Mouse (Mus musculus) erythroid progenitor cell, adult 5-6 weeks (primary cell): ENCODE measurements around the gene Tnik. TPM values are rescaled to one million over a fixed set of nuclear protein-coding genes. Genes with fewer than 3 reads are reported as not detected.

Experiments
- ATAC-seq: replicated peaks from 2 replicates; pipeline ENCODE4 v1.8.0; 2016; ENCODE audit warnings: moderate number of reproducible peaks, mild to moderate bottlenecking, moderate TSS enrichment, inconsistent platforms; ENCODE audit not compliant: poor library complexity, low FRiP score, severe bottlenecking
- total RNA-seq, 2 experiments: library from RNA; stranded (forward) in 1 of 2; stranded (reverse) in 1 of 2; fragments of 150-400 nt in 1 of 2; fragments of 186-747, 209-891 nt in 1 of 2; gene quantifications; 2 replicates each; pipeline versions ENCODE4 v1.2.3 to v1.2.4; 2015 to 2017; ENCODE audit warnings: low replicate concordance in 2 of 2

The Tnik gene
- total RNA-seq (2015; ENCODE audit: low replicate concordance) (2.5 and 3.6 TPM in 2 replicates), total RNA-seq (2017; ENCODE audit: low replicate concordance) (1.3 and 7.1 TPM in 2 replicates)

DNA sequence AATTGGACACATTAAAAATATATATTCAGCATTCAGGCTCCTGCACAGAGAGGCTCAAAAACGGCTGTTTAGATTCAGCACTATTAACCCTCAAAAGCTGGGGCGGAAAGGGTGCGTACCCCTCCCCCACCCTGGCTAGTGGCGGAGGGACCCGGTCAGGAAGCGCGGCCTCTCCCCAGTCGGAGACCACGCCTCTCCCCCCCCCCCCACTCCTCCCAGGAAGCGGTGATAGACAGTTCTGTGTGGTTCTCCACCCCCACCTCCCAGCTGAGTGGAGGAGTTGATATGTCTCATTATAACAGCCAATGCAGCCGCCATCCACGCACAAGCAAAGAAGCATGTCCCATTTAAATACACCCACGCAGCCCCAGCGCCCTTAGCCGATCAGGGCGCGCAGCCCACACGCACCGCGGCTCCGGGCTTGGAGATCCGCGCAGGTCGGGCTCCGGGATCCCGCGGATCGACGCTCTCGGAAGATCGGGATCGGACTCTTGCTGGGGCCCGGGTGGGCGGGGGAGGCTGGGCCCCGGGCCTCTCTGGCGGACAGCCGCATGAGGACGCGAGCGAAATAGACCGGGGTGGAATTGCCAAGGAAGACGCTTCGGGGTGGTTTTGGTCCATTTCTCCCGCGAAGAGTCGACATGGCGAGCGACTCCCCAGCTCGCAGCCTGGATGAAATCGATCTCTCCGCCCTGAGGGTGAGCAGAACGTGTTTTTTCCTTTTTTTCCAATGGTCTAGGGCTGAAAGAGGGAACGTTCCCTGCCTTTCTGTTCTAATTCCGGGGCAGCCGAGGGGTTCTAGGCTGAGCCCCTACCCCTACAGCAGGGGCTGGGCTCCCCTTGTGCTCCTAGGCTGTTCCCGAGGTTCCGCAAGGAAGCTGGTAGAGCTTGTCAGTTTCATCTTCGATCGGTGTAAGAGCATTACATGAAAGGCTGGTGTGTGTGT, at the start of gene Tnik:
Gene Tnik (plus strand): TSS at position 213 of the 946 bp plus-strand sequence.
- no peak for ATAC-seq

DNA sequence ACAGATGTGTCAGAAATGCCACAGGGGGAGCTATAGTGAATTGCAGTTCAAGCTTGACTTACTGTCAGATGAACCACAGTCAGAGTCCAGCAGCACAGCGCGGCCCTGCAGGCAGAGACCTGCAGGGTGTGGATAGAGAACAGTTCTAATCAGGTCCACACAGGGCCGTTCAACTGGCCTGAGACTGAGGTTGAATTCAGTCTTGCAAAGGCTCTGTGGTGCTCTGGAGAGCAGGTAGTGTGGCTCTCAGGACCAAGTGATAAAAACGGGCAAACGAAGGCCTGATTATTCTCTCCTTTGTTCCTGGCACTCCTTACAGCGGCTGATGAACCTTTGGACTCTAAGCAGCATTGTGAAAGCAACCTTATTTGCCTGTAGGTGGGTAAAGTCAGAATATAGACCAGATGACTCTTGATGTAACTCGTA, 48.1 kb upstream of the Tnik start:
- ATAC-seq, result no peak

DNA sequence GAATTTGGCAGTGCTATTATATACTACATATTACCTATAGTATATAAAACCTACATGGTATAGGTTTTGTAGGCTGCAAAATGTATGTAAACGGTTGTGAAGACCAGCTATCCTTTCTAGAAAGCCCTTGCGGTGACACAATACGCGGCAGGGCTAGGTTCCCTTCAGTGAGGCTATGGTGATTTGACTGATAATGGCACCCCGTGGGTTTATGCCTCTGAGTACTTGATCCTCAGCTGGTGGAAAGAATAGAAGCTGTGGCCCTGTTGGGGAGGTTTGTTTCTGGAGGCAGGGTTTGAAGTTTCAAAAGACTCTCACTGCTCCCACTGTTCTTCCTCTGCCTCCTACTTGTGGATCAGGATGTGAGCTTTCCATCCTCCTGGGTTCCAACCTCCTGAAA, 46.0 kb upstream of the Tnik start:
- no peak for ATAC-seq

DNA sequence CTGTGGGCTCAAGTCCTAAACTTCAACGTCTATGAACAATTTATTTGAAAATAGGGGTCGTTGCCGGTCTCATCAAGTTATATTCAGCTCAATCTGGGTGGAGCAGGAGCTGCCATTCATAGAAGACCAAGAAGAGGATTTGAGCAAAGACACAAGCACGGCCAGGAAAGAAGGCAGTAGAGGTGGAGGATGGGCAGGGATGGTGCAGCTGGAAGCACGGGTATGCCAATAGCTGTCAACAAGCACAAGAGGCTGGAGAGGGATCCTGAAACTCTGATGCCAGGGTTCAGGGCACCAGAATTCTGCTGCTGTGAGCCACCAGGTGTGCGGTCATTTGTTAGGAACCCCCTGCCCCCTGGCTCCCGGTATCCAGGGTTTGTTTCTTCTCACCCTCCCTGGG, 43.5 kb upstream of the Tnik start:
- no peak for ATAC-seq

DNA sequence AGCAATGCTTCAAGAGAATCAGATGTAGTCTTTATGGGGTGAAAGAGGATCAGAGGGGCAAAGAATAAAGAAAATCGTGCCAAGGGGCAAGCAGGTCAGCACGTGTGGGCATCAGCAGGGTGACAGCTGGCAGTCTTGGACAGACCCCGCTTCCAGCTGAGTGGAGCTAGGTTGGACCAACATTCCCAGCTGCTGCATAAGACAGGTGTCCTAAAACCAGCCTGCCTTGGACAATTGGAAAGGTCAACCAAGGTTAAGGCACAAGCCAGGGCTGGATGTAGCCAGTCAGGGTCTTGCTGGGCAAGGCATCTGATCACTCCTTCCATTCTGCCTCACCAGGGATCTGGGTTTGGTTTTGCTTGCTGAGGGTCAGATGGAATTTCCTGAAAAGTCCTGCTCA, 43.0 kb upstream of the Tnik start:
- ATAC-seq, result no peak

DNA sequence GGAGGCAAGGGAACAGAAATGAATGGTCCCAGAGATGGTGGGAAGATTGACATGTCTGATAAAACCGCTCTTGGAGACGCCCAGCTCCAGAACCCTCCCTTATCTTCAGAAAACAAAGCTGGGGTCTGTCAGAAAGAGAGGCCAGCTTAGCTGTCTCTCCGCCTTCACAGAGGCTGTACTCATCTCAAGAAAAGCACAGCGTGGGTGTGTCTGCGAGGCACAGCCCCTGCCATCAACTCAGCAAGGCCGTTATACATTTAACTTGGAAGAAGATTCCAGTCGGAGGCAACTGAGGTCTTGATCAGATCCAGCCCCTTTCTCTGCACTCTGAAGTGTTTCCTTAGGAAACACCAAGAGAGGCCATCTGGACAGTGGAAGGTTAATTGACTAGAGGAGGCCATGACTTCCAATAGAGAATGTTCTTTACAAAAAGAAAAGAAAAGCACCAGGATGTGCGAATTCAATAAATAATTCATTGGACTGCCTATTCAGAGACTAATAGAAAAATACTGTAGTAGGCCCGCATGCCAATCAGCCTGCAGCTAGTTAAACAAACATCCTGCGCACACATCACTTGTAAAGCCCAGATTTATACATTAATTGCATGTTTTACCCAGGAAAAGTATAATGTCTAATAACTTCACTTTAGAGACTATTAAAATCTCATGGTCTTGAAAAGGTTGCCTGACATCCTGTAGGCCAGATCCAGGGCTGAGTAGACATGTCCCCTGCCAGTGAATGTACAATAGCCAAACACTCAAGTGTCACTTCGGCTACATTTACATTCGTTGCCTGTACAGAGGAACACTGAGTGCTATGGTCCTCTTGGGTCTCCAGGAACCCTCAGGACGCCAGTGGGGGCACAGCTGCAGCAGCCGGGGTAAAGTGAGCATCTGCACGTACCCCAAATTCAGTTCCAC, 38.3 kb upstream of the Tnik start:
- no peak for ATAC-seq

DNA sequence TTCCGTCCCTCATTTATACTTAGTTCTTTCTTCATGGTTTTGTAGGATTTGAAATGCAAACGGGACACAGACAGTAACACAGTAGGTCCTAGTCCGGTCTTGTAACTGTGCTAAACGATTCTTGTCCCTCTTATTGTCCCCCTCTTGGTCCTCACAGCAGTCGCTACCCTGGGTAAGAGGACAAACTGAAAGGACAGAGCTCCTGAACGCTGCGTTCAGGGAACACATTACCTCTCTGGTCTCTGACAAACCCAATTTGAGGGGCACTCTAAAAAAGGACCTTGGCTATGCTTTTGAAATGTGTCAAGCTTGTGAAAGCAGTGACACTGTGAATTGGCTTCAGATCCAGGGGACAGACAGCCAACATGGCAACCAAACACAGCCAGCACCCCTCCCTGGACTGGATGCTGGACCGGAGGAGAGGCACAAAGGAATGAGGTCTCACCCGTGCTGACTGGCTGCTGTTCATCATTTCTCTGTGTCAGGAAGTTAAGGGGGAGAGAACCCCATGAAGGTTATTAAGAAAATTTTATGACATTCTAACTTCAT, 37.6 kb upstream of the Tnik start:
- ATAC-seq, result no peak

DNA sequence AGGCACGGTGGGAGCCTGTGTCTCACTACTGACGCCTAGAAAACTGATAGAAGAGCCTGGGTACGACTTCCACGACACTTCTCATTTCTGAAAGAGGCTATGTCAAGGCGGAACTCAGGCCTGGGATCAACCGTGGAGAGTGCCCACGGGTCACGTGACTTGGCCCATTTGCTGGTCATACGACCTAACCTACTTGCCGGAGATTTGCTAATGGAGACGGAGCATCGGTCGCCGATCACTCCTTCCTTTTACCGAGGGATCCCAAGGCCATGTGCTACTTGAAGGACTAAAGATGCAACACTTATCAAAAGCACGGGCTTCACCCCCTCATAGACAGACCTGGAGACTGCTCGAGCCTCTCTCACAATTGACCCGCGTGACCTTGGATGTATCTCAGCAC, 36.8 kb upstream of the Tnik start:
- no peak for ATAC-seq

DNA sequence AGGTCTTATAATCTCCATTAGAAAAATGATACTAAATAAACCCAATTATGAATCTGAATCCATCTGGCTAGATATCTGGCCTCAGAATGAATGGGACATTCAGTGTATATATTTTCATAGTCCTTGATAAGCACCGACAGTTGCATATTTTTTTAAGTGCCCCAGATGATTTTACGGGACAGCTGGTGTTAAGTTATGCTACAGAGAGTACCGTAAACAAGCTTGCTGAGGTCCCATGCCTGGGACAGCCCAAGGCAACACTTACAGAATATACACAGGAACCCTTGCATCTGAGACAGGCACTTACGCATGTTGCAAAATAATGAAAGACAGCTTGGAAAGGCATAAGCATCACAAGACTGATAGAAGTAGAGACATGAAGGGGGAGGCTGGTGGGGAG, 34.1 kb upstream of the Tnik start:
- ATAC-seq, result no peak

DNA sequence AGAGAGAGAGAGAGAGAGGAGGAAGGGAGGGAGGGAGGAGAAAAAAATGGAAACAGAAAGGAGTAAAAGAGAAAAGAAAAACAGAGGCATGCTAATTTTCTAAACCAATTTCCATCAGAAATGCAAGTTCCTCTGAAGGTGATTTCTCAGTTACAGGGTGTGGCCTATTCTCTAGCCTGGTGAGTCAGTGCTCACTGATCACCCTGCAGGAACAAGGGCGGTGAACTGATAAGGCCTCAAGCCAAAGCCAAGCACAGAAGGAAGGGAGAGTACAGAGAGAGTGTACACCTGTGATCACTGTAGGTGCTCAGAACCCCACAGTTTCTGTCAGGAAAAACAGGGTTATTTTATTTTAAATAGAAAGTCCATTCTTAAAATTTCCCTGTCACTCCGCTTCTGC, 33.5 kb upstream of the Tnik start:
- ATAC-seq, result no peak

DNA sequence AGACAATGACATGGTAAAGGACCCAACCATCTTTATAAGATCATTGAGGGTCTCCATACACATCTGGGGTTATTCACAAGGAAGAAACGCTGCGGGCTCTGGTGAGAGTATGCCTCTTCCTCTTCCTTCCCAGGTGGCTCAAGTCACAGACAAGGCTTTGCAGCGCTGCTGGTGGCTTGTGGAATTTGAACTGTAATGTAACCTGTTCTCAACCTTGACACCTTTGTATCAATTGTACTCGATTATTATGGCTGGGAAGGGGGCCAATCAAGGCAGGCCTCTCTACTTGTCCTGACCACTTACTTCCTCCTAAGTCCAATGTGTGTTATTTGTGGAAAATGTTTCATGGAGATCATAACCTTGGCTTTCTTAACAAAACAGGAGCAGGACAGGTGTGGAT, 30.1 kb upstream of the Tnik start:
- ATAC-seq, result no peak

DNA sequence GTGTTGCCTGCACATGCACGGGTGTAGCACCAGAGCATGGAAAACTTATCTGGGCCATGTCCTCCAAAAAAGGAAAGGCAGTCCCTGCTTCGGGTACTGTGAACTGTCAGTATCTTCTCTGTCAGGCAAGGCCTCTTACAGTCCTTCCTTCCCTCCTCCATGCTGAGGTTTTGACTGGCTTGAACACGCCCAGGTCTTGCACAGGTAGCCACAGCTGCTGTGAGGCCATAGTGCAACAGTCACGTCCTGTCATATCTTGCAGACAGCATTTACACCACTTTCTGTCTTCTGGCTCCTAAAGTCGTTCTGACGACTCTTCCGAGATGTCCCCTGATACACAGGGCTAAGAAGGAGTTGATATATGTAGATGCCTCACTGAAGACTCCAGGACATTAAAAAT, 28.8 kb upstream of the Tnik start:
- no peak for ATAC-seq

DNA sequence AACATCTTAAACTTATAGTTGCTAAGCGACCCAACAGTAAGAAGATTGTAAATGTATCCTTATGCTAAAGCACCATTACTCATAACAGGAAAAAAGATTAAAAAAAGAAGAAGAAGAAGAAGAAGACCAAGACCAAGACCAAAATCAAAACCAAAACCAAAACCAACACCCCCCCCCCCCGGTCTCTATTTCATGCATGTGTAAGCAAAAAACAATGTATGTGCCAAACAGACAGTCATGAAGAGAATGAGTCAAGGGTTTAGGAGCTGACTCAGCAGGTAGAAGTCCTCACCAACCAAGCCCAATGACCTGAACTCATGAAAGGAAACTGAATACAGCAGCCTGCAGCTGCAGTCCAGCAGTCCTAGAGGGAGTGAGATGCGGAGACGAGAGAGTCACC, 26.3 kb upstream of the Tnik start:
- ATAC-seq, result no peak

DNA sequence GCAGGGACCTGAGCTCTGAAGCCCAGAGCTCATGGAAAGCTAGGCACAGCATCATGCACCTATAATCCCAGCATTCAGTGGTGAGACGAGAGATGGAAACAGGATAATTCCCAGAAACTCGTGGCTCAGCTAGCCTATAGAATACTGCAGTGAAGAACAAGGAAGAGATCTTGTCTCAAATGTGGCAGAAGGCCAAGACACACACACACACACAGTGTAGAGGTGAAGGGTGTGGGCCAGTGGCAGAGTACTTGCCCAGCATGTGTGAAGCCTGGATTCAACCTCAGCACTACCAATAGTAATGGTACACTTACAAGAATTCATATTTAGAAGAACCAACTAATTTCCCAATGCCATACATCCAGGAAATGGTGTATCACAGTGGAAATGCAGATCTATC, 24.9 kb upstream of the Tnik start:
- no peak for ATAC-seq

DNA sequence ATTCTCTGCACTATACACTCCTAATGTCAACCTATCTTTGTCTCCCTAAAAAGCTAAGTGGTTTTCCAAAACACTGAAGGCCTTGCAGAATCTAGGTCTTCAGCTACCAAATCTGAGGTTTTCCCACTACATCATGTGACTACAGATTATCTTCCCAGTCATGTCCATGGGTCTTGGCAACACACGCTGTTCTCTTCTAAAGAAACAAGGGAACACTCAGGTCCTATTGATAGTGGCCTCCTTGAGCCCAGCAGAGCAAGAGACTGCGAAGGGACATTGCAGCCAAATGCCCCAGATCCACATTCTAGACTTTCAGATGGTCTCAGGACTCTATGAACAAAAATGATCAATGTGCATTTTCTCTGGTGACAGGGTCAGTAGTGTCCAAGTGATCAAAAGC, 20.5 kb upstream of the Tnik start:
- ATAC-seq, result no peak

DNA sequence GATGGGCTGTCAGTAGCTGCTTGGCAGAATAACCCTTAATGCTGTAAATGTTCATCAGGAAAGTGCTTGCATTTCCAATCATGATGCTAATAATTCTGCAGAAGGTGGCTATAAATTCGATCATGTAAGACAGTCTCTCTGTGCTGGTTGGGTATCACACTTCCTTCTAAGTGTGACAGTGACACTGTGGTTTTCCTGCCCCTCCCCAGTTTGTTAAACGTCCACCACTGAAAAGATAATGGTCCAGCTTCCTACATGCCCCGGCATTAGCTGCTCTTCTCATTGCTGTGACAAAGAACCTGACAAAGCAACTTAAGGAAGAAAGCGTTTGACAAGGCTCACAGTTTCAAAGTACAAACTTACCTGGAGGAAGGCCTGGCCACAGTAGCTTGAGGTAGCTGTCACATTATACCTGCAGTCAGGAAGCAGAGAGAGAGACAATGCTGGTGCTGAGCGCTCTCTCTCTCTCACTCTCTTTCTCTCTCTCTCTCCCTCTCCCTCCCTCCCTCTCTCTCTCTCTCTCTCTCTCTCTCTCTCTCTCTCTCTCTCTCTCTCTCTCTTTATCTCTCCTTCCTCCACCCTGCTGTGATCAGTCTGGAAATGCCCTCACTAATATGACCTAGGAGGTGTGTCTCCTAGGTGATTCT, 18.6 kb upstream of the Tnik start:
- ATAC-seq, result no peak

DNA sequence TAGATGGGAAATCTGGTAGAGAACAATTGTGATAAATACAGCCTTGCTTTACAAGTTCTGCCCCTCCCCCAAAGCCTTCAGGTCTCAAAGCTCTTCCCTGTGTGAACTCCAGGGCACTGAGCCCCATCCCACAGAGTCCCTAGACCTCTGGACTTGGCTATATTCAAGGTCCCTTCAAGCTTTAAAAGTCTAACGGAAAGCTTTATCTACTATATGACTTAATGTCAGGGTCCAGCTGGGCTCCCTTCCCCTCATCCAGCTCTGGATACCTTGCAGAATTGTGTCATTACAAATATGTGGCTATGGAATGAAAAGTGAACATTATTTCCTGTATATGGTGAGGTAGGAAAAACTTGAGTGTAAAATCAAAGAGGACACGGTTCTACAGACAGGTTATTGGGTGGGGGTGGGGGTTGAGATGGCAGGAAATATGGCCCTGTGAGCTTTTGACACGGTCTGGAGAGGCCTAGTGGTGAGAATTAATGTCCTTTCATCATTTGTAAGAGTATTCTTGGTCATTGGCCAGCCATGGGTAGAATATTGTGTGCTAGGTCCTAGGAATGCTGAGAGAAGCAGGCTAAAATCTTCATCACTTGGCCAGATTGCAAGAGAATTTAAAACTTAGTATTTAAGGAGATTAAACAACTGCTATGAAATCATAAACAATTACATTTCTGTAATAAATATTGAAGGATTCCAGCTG, 14.6 kb upstream of the Tnik start:
- ATAC-seq, result no peak

DNA sequence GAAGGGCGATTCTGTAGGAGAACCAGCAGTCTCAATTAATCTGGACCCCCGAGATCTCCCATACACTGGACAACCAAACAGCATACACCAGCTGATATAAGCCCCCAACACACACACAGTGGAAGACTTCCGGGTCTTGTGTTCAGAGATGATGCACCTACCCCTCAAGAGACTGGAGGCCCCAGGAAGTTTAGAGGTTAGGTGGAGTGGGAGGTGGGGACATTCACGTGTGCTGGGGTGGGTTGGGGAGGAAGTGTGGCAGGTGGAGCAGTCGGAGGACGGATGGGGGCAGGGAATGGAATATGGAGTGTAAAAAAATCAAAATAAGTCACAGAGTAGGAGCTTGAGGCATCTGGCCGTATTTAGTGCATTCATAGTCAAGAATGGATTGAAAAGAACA, 7.3 kb upstream of the Tnik start:
- ATAC-seq, result no peak

DNA sequence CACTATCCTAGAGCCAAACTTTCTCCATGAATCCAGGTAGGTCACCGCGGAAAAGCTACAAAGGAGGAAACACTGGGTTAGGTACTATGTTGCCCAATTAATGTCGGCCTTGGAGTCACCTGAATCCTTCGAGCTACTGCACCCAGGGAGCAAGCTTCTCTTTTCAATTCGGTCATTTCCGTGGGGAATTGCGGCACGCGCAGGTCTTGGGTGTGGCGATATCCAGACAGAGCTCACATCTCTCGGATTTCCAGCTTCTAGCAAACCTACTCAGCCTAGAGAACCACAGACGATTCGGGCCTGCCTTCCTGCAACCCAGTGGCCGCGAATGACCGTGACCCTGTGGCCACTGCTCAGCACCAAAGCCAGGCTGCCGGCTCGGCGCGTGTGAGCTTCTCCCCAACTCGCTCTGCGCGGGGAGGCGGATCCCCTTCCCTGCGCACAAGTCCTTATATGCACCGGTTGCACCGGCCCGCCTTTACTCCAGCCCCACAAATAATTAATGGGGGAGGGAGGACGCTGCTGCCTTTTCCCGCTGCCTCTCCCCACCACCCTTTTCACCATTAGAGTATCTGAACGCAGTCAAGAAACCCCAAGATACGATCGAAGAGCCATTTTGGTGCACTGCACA, 528 bp upstream of the Tnik start:
- no peak for ATAC-seq
